Mouse (Mus musculus) ES-Bruce4 (cell line): ENCODE measurements around the gene Rad9b.

Experiments used
- CTCF ChIP-seq: IDR thresholded peaks from one replicate; pipeline ENCODE4 v1.8.1; 2011; ENCODE audit warnings: low read depth, low read length
- EP300 ChIP-seq: IDR thresholded peaks from 2 replicates; pipeline ENCODE4 v1.6.1; 2011; ENCODE audit warnings: low read depth, low read length; ENCODE audit not compliant: insufficient read depth
- POLR2A ChIP-seq: IDR thresholded peaks from one replicate; pipeline ENCODE4 v1.8.1; 2011; ENCODE audit warnings: low read length; ENCODE audit not compliant: insufficient read depth

DNA sequence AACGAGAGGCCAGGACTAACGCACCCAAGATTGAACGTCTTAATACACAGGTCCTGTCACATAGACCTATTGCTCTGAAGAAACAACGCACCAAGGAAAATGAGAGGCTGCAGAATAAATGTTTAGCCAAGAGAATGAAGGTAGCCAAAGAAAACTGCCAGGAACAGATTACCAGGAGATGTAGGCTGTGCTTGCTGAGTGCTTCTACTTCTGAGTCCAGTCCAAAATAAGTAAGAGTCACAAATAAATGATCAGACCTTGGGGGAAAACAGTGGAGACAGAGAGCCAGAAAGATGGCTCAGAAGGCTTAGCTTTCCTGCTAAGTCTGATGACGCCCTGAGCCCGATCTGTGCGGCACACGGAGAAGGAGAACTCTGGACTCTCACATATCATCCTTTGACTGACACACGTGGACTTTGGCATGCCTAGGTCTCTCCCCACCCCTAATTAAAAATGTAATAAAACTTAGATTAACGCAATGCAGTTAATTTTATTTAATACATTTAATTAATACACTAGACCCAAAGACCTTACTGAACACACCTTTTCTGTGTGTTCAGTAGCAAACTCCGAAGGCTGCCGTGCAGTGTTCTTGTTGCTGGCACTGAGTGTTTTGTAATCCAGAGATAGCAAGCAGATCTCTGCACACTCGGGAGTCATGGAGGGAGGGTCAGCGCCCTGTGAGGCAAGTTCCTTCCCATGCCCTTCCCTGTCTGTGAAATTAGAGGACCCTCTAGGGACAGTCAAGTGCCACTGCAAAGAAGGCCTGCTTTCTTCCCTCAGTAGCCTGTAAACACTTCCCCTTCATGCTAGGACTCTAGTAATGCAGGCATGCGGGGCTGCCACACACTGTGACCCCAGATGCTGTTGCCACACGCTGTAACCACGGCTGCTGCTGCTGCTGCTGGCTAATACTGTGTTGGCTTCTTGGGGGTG is 51.0 kb downstream of the Rad9b start:
- TF ChIP-seq POLR2A: no peak
- no peak for TF ChIP-seq CTCF
- TF ChIP-seq EP300: no peak
